Mouse (Mus musculus) testis, adult 2 months (tissue): Measurements from ENCODE around the gene Cd300lb.

Source experiments
- CTCF ChIP-seq: fragments of 200-500 bp; IDR thresholded peaks from 2 replicates; pipeline ENCODE4 v1.5.1; 2012; ENCODE audit warnings: low read depth, mild to moderate bottlenecking, inconsistent platforms, low read length, moderate library complexity; ENCODE audit not compliant: control insufficient read depth, insufficient read depth, insufficient replicate concordance
- POLR2A ChIP-seq: fragments of 200-500 bp; IDR thresholded peaks from 2 replicates; pipeline ENCODE4 v1.6.1; 2012; ENCODE audit warnings: low read depth, mild to moderate bottlenecking, inconsistent platforms, low read length, moderate library complexity; ENCODE audit not compliant: control insufficient read depth

DNA sequence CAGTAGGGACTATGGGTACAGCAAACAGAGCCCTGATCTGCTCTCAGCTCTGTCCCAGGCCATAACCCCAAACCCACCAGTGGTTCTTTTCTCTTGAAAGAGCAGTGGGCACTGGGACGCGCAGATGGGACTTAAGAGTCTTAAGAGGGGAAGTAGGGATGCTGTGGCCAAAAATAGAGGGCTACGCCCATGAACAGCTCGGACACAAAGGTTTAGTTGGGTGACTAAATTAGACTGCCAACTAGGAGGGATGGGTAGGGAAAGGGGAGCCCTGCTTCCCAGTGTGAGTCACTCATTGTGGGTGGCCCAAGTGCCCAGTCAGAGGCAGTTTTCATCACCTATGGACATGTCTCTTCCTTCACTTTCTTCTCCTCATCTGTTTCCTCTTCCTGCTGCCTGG lies 31.0 kb downstream of the Cd300lb start:
- no peak for TF ChIP-seq CTCF
- TF ChIP-seq POLR2A: no peak
